Mouse (Mus musculus) cerebellum, postnatal 36 days (tissue): ENCODE measurements around the gene Fam104a.
"Not testable (repeated sequence)": the region's sequence is repeated elsewhere in the genome, so short reads cannot be mapped to it uniquely, and the experiment has no call there.

Experiments used
- DNase-seq, 2 experiments: peaks; one replicate each; pipeline ENCODE4 v3.0.0; 2021 to 2022; ENCODE audit warnings: mixed read lengths in 2 of 2

Gene Fam104a

DNA sequence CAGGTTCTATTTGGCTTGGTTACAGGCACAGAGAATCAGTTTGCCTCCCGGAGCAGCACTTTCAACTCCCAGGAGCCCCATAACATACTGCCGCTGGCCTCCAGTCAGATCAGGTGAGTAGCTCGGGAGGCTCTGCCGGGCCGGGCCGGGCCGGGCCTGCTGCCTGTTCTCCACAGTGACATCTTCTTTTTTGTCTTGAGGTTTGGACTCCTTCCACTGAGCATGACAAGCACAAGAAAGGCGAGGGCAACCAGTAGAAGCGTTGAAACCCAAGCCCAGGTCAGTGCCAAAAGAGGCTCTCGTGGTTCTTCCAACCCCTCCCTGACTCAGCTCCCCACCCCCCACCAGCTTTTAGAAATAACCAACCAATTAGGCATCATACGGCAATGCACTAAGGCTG is 23.0 kb downstream of the Fam104a start:
- no peak for DNase-seq

DNA sequence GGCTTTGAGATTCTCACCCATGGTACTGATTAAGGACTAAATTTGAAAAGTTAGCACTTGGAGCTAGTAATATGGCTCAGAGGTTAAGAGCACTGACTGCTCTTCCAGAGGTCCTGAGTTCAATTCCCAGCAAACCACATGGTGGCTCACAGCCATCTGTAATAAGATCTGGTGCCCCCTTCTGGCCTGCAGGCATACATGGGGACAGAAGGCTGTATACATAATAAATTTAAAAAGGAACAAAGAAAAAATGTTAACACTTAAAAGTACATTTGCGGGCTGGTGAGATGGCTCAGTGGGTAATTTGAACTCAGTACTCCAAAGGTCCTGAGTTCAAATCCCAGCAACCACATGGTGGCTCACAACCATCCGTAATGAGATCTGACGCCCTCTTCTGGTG is 23.7 kb downstream of the Fam104a start:
- not testable (repeated sequence) for DNase-seq

DNA sequence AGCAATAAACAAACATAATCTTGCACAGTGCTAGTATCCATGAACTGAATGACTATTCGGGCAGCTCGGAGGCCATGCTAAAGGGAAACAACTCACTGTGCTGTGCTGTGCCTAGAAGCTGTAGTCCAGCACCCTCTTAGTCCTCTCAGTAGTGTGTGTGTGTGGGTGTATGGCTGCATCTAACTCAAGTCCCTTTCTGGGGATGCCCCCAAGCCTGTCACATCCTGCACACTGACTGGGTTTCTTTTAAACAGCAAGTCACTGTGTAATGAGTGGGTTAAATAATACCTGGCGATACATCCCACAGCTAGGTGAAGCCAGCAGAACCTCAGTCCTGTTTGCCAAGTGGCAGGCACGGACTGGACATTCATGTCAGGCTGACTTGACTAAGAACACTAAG is 25.2 kb downstream of the Fam104a start:
- DNase-seq: no peak

DNA sequence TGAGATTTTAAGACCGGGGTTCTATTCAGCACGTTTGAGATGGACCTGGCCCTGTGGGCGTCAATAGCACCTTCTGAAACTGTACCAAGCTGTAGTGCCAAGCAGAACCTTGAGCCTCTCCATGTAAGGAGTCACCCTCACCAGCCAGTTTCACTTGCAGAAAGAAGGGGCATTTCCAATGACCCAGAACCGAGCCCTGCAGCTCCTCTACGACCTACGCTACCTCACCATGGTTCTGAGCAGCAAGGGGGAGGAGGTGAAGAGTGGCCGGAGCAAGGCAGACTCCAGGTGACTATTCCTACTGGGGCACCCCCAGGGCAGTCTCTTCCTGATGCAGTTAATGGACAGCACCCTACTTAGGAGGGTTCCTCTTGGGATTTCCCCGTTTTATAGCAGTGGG is 25.6 kb downstream of the Fam104a start:
- DNase-seq: no peak

DNA sequence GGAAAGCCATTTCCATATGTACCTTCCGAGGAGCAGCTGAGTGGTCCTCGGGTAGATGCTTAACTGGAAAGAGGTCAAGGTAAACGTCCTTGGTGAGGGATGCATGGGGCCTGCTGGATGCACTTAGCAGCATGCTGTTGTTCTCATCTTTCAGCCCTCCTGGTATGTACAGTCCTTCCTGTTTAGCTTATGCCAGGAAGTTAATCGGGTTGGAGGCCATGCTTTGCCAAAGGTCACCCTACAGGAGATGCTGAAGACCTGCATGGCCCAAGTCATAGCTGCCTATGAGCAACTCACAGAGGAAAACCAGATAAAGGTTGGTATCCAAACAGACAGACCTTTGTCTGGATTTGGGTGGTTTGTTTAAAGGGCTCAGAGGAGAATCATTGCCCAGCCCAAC is 26.7 kb downstream of the Fam104a start:
- no peak for DNase-seq

DNA sequence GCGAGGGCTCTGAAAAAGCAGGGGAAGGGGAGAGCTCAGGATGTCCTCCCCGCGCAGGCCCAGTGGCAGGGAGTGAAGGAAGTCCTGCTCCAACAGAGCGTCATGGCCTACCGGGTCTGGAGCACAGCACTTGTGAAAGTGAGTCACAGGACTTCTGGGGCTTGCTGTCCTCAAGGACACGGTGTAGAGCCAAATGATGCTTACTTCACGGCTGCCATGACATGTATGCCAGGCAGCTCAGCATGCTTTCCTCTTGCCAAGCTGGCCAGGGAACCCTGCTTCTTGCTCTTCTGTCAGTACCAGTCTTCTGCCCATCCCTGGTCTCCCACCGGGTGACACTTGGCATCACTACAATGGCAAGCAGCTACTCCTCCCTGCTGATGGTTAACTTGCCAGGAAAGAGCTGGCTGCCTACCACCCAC is 27.4 kb downstream of the Fam104a start:
- peak; percentile 92 to 93 for DNase-seq

DNA sequence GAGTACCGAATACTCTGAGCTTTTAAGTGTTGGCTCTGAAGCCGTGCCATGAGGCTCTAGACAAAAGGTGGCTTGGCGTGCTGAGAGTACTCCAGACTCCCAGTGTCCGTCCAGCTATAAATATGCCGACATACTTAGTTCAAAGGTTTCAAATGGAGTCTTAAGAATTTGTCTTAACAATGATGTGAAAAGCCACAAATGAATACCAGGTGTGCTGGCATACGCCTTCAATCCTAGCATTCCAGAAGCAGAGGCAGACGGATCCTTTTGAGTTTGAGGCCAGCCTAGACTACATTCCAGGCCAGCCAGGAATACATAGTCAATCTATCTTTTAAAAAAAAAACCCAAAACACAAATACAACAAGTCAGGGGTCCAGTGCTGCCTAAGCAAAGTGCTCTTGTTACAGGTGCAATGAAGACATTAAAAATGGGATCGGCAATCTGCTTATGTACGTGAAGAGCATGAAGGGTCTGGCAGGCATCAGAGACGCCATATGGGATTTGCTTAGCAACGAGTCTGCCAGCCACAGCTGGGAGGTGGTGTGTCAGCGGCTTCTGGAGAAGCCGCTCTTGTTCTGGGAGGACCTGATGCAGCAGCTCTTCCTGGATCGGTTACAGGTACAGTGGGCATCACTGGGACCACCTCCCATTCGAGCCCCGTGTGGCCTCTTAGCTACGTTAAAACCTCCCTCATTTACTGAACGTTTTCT is 29.2 kb downstream of the Fam104a start:
- no peak for DNase-seq

DNA sequence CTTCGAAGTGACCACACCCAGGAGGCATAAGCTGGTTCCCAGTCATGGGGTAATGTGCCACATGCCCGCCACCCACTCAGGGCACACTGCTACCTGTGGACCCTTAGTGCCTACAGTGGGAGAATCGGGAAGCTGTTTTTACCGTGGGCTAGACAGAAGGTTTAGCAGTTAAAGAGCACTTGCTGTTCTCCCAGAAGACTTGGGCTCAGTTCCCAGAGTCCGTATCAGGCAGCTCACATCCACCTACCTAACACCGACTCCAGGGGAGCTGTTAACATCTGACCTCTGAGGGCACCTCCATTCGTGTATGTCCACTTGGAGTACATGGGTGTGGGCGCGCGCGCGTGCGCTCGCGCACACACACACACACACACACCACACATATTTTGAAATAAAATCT is 29.9 kb downstream of the Fam104a start:
- DNase-seq: no peak

DNA sequence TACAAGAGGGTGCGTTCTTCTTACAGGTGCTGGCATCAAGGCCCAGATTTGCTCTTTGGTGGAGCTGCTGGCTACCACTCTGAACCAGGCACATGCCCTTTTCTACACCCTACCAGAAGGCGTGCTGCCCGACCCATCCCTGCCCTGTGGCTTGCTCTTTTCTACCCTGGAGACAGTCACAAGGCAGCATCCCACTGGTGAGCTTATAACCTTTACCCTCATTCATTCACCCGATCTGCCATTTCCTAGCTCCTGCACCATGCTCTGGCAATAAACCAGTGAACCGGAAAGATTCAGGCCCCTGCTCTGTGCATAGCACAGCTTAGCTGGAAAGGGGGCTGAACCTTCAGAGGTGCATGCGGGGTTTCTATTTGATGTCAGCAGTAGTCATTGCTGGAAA is 31.4 kb downstream of the Fam104a start:
- no peak for DNase-seq

DNA sequence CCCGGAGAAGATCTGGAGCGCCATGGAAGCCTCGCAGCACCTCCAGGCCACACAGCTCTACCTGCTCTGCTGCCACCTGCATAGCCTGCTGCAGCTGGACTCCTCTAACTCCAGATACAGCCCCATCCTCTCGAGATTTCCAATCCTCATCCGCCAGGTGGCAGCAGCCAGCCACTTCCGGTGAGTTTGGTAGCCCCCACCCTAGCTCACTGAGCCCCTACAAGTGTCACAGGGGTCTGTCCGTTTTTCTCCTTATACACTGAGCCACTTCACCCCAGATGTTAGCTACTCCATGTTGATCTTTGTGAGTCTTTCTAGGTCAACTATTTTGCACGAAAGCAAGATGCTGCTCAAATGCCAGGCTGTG is 32.1 kb downstream of the Fam104a start:
- peak in 1 of 2 experiments; percentile 61 for DNase-seq

DNA sequence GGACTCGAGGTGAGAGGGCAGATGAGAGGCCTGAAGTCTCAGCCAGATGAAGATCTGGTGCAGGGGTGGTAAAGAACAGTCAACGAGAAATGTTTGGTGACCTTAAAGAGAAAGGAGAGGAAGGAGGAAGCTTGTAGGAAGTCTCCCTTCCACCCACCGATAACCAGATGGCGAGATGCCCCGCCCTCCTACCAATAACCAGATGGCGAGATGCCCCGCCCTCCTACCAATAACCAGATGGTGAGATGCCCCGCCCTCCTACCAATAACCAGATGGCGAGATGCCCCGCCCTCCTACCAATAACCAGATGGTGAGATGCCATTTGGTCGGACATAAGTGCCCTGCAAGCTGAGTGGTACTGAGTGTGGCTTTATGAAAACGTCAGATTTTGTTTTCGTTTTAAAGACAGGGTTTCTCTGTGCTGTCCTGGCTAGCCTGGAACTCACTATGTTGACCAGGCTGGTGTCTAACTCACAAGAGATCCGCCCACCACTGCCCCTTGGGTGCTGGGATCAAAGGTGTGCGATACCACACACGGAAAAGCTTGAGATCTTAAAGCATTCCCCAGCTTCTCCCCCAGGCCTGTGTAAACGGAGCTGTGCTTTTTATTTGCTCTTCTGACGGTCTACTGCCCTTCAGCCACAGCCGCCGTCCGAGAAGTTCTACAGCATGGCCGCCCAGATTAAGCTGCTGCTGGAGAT is 32.6 kb downstream of the Fam104a start:
- peak; percentile 55 to 60 for DNase-seq

DNA sequence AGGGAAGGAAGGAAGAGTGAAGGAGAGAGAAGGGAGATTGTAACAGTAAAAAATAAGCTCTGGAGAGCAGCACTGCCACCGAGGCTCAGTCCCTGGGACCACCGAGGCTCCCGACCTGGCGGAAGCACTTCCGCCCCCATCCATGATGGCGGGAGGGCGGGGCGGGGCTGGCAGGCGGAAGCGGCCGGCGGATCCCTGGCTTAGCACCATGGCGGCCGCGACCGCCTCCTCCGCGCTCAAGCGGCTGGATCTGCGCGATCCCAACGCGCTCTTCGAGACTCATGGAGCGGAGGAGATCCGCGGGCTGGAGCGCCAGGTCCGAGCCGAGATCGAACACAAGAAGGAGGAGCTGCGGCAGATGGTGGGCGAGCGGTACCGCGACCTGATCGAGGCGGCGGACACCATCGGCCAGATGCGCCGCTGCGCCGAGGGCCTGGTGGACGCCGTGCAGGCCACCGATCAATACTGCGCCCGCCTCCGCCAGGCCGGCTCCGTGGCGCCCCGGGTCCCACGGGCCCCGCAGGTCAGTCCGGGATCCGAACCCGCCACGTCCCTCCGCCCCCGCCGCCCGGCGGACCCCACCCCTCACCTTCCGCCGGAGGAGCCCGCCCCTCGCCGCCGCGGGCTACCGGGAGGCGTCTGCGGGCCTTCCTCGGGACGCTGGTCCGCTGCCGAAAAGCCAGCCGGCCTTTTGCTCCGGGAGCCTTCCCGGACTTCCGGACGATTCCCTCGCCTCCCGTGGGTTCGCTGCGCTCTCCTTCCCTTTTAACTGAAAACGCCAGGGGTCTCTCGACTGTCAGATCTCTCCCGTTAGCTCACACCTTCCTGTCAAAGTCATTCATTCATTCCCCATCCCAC is 34.4 kb downstream of the Fam104a start, which contains the start of gene Slc39a11:
TSS of gene Slc39a11 (minus strand) at position 727 of the 858 bp plus-strand sequence.
- DNase-seq: peak; percentile 67 to 71

DNA sequence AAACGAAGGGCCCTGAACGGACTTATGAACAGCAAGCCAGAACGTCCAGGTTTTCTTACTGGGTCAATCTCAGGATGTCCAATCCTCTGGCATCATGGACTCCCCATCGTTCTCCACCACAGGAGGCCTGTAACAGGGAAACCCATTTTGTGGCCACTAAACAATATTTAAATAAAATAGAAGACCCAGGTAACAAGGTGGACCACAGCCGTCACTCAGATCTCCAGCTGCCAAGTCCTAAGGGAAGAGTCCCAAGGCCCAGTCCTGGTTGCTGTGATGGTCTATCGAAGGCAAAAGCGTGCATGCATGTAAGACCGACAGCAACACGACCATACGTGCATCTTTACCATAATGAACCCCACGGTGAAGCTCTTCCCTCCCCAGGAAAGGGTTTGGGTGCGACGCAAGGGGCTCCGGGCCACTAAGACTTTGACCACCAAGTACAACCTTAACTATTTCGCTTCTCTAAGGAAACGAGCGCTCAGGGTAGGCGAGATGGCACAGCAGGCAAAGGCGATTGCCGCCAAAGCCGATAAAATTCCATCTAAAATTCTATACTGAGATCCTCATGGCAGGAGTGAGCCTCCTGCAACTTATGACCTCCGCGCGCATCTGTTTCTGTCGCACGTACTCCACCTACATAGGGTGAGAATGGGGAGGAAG is 35.1 kb downstream of the Fam104a start, which contains the start of gene Cog1:
TSS of gene Cog1 (plus strand) at position 480 of the 663 bp plus-strand sequence.
- DNase-seq: no peak

DNA sequence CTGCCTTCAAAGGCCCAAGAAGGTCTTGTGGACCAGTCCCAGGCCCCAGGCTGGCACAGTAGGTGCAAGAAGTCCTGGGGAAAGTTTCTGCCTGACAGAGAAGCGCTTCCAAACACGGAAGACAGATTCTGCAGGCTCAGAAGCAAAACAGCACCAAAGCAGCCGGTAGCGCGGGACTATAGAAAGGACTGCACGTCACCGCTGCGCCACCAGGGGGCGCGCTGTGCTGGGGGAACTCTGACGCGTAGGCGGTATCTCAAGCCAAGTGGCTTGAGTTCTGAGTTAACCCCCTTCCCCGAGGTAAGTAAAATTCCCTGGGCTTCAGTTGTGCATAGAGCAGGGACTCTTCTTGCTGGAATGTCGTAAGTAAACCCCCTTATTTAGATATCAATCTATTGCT is 35.8 kb downstream of the Fam104a start:
- DNase-seq: peak; percentile 81 to 89

DNA sequence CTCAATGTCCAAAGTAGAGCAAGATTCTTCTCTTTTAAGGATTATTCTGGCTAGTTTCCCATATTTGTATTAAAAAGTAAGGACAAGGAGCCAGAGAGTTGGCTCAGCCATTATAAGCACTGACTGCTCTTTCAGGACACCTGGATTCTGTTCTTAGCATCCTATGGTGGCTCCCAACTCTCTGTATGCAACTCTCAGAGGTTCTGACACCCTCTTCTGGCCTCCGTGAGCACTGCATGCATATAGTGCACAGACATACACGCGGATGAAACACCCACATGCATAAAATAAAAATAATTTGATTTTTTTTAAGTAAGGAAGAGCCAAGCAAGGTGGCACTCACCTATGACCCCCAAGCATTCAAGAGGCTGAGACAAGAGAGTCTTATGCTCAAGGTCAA is 38.8 kb downstream of the Fam104a start:
- no peak for DNase-seq

DNA sequence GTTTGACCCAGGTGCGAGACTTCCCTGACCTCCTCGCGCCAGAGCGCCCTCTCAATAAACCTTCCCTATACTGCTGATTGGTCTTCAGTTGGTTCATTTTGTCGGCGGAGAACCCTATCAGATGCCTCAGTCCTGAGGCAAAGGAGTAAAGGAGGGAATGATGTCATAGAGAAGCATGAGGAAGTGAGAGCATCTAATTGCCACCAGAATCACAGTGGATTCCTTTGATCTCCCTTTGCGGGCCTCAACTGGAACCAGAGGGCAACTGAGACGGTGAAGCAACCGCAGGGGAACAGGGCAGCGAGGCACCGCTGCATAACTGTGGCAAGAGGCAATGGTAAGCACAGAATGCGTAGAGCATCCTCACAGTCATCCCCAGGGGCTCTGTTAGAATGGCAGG is 45.3 kb downstream of the Fam104a start:
- DNase-seq: no peak

DNA sequence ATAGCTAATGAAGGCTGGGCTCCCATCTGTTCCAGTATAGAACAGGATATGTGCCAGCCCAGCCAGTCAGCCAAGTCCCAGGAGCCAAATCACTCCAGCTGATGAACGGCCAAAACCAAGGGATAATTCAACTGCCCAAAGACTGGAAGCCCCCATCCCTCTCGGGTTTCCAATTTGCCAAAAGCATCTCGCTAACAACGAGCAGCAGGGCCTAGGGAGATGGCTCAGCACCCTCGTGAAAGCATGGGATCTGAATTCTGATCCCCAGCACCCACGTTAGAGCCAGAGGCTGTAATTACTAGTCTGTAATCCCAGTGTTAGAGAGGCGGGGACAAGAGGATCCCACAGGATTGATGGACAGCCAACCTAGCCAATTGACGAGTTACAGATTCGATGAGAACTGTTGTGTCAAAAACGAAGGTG is 49.2 kb downstream of the Fam104a start:
- DNase-seq: no peak

DNA sequence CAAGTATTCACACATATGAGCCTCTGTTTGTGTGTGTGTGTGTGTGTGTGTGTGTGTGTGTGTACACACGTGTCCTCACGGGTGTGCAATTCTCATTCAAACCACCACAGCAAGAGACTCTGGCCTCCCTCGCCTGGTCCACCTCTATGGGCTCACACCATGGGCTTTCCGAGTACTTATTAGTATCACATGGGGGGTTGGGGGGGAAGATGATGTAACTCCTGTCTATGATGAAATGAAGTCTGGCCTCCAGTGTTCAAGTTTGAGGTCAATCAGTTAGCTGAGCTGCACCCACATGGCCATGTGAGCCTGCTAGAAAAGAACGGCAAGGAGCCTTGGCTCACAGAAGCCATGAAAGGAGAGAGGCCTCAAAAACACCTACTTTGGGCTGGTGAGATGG is 50.6 kb downstream of the Fam104a start:
- DNase-seq: no peak

DNA sequence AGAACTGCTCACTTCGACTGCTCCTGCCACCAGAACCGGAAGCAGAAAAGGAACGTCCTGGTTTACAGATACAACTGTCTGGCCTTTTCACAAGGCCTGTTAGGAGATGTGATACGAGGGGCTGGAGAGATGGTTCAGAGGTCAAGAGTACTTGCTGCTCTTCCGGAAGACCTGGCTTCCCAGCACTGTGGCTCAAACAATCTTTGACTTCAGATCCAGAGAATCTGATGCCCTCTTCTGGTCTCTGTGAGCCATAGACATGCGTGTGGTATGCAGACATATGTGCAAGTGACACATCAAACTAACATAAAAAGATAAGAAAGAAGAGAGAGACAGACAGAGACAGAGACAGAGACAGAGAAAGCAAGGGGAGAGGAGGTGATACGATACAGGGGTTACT is 51.7 kb downstream of the Fam104a start:
- no peak for DNase-seq

DNA sequence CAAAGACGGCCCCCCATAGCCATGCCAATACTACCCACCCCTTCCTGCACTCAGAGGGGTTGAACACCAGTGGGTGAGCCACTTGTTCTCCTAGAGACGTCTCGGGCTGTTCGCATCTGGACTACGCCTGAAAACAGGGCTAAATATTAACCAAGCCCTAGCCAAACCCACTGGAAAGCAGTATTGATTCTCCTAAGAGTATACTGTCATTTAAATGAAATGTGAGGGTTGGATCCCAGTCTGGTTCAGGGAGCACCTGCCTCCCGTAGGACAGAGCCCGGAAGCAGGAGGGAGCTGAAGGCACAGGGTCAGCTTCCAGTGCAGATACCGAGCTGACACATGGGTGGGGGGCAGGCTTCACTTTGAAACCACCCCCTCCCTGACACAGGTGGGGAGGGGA is 52.1 kb downstream of the Fam104a start:
- DNase-seq: no peak

DNA sequence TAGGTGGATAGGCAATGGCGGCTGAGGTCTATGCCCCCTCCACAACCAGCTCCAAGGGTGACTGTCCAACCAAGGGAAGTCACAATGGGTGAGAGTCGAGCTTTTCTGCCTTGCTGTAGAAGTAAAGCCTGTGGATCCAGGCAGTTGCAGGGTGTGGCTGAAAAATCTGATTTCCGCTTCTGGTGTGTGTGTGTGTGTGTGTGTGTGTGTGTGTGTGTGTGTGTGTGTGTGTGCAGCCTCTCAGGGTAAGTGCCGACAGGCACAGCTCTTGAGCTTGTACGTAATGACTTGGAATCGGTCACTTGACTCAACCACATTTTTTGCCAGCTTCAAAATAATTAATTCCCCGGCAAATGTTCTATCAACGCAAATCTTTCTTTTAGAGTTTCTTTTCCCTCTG is 52.7 kb downstream of the Fam104a start:
- DNase-seq: no peak

DNA sequence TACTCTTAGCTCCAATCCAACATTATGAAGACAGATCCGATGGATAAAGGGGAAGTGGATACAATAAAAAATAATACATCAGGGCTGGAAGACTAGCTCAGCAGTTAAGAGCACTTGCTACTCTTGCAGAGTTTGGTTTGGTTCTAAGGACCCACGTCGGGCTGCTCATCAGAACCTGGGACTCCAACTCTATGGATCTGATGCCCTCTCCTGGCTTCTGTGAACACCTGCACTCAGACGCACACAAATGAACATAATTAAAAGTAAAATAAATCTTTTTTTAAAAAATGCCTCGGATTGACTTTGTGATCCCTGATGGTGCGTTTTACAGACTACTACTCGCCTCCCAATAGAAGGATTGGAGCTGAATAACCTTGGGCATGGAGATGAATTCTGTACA is 53.3 kb downstream of the Fam104a start:
- no peak for DNase-seq

DNA sequence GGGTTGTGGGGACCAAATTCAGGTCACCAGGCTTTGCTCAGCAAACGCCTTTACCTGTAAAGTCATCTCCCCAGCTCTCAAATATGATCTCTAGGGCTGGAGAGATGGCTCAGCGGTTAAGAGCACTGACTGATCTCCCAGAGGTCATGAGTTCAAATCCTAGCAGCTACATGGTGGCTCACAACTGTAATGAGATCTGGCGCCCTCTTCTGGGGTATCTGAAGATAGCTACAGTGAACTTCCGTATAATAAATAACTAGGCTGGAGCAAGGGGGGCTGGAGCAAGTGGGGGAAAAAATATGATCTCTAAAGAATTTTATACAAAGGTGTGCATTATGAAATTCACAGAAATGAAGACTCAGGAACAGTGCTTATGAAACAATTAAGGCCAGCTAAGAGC is 56.2 kb downstream of the Fam104a start:
- DNase-seq: peak in 1 of 2 experiments; percentile 20
